Mouse (Mus musculus) stomach, embryonic 16.5 days (tissue): ENCODE results near the gene Ano1. TPM values are rescaled to one million over a fixed set of nuclear protein-coding genes. Genes with fewer than 3 reads are reported as not detected.

Source experiments
- ATAC-seq: fragments of 200-750 bp; cut with Nextera tagmentation; 2 replicates; pipeline ENCODE4 v1.8.0; 2017; ENCODE audit warnings: moderate number of reproducible peaks, moderate TSS enrichment; ENCODE audit not compliant: insufficient read depth, low FRiP score
- H3K27ac ChIP-seq: fragments of 300-500 bp; sonication (generic); 2 replicates; pipeline ENCODE4 v1.5.1; 2014; ENCODE audit warnings: low read length
- H3K27me3 ChIP-seq: fragments of 300-500 bp; sonication (generic); 2 replicates; pipeline ENCODE4 v1.6.1; 2014; ENCODE audit warnings: low read length, control low read depth, mixed read lengths; ENCODE audit not compliant: control insufficient read depth, insufficient read depth
- H3K36me3 ChIP-seq: fragments of 300-500 bp; sonication (generic); 2 replicates; pipeline ENCODE4 v1.6.1; 2014; ENCODE audit warnings: low read length; ENCODE audit not compliant: control insufficient read depth, insufficient read depth
- H3K4me1 ChIP-seq: fragments of 300-500 bp; sonication (generic); 2 replicates; pipeline ENCODE4 v1.6.1; 2014; ENCODE audit warnings: low read length, control low read depth, mixed read lengths; ENCODE audit not compliant: control insufficient read depth, insufficient read depth
- H3K4me2 ChIP-seq: fragments of 300-500 bp; sonication (generic); 2 replicates; pipeline ENCODE4 v1.6.1; 2014; ENCODE audit warnings: low read depth, low read length, mixed read lengths
- H3K4me3 ChIP-seq: fragments of 300-500 bp; sonication (generic); replicated peaks from 2 replicates; pipeline ENCODE4 v1.5.1; 2014; ENCODE audit warnings: mild to moderate bottlenecking, low read length
- H3K9ac ChIP-seq: fragments of 300-500 bp; sonication (generic); 2 replicates; pipeline ENCODE4 v1.6.1; 2014; ENCODE audit warnings: low read length
- H3K9me3 ChIP-seq: fragments of 300-500 bp; sonication (generic); replicated peaks from 2 replicates; pipeline ENCODE4 v1.6.1; 2016; ENCODE audit warnings: low read length, control low read depth; ENCODE audit not compliant: control insufficient read depth
- WGBS: fragments of 180-500 bp; shearing (Covaris S2); extraction: QIAGEN DNeasy Blood & Tissue Kit; methylation state at CpG from one replicate; pipeline ENCODE4 v1.1.7; 2014; 5-methylcytosine and 5-hydroxymethylcytosine counted together
- polyA plus RNA-seq: library from polyadenylated mRNA; unstranded; fragments of >200 nt; fragmentation: Nextera tagmentation; extraction: Ambion mirVana; gene quantifications from 2 replicates; pipeline ENCODE4 v1.2.1, GENCODE M21; 2015

Gene Ano1
- polyA plus RNA-seq, 1 experiment from 2014 or later = 60.9 TPM

DNA sequence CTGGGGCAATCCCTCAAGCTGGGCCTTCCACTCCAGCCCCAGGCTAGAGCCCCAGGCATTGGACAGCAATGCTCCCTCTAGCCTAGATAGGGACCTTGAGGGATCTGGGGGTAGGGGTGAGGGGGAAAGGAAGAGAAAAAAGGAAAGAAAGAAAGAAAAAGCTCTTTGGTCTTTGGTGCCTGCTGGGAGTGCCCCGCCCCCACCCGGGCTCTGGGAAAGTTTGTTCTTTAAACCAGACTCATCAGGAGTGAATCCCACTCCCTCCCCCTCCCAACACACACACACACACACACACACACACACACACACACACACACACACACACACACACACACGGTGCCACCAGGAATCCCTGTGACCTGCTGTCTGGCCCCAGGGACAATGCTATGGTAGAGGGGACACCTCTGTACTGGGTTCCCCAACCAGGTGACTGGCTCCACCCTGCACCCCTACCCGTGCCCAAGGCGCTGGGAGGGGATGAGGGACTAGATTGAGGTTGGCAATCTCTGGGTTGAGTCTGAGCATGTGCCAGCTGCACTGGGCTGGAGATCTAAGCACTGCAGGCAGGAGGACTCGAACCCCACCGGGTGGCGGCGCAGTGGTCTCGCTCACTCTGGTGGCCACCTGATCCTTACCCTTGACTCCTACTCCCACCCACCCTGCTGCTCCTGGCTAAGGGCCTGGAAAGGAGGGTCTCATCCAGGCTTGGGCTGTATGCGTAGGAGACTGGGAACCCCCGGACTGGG is 74.3 kb downstream of the Ano1 start:
- Histone ChIP-seq H3K9me3 (no peaks in the 10 kb centered on the region), H3K9ac (peak overlapping the region; percentile 64; the same call in 1 of the 2 replicates), H3K27me3 (peaks cover 4% of the 10 kb centered on the region), H3K36me3 (no peaks in the 10 kb centered on the region), H3K4me3 (peak overlapping the region; percentile 53), H3K27ac (no peak overlapping the region), H3K4me2 (peak overlapping the region; percentile 93), H3K4me1 (peaks cover 23% of the 10 kb centered on the region)
- 59% methylated on average over 12 of the region's 12 CpGs for WGBS
- peak; percentile 22; the same call in 1 of the 2 replicates for ATAC-seq

DNA sequence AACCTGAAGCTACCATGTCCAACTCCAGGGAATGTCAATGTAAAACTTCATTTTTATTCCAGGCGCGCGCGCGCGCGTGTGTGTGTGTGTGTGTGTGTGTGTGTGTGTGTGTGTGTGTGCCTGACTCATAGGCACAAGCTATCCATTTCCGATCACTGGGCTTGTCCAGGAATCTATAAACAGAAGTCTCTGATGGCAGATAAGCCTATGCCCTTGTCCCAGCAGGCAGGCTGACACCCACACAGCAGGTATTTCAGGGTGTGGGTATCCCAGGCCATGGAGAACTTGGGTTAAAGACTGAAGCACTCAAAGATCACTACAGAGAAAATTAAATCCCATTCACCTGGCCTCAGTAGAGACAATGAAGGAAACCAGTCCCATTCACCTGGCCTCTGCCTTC is 76.1 kb downstream of the Ano1 start:
- no peaks in the 10 kb centered on the region for H3K36me3 ChIP-seq
- H3K9ac ChIP-seq = no peak overlapping the region
- peaks cover 4% of the 10 kb centered on the region; the same call in 1 of the 2 replicates for H3K27me3 ChIP-seq
- H3K9me3 ChIP-seq = no peaks in the 10 kb centered on the region
- no peak overlapping the region for H3K4me3 ChIP-seq
- WGBS = 93% methylated on average over 8 of the region's 8 CpGs
- no peak overlapping the region for H3K27ac ChIP-seq
- peaks cover 23% of the 10 kb centered on the region for H3K4me1 ChIP-seq
- no peak overlapping the region for H3K4me2 ChIP-seq
- ATAC-seq = no peak

DNA sequence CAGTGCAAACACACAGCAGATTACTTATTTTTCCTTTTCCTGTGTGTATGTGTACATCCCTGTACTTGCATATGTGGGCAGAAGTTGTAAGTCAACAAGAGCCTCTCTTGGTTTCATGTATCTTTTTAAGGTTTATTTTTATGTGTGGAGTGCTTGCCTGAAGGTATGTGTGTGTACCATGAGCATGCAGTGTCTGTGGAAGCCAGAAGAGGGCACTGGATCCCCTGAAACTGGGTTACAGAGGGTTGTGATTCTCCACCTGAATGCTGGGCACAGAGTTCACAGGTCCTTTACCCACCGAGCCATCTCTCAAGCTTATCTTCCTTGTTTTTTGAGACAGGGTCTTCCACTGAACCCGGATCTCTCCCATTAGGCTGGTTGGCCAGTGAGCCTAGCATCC is 81.9 kb downstream of the Ano1 start:
- no peak for ATAC-seq
- H3K9ac ChIP-seq = no peak overlapping the region
- H3K4me3 ChIP-seq = no peak overlapping the region
- no peak overlapping the region for H3K27ac ChIP-seq
- no peaks in the 10 kb centered on the region for H3K27me3 ChIP-seq
- H3K4me1 ChIP-seq = peaks cover 8% of the 10 kb centered on the region; the same call in 1 of the 2 replicates
- H3K4me2 ChIP-seq = no peak overlapping the region
- 98% methylated on average over 2 of the region's 2 CpGs for WGBS
- no peaks in the 10 kb centered on the region for H3K36me3 ChIP-seq
- no peaks in the 10 kb centered on the region for H3K9me3 ChIP-seq

GRCm38 (mm10) chr7:144668603-144669278 is 83.0 kb downstream of the Ano1 start:
- Histone ChIP-seq H3K4me2 (no peak overlapping the region), H3K4me1 (peaks cover 14% of the 10 kb centered on the region; the same call in 1 of the 2 replicates), H3K36me3 (no peaks in the 10 kb centered on the region), H3K9ac (no peak overlapping the region), H3K27me3 (no peaks in the 10 kb centered on the region), H3K9me3 (no peaks in the 10 kb centered on the region), H3K27ac (no peak overlapping the region), H3K4me3 (no peak overlapping the region)
- 27% methylated on average over 7 of the region's 7 CpGs for WGBS
- no peak for ATAC-seq

DNA sequence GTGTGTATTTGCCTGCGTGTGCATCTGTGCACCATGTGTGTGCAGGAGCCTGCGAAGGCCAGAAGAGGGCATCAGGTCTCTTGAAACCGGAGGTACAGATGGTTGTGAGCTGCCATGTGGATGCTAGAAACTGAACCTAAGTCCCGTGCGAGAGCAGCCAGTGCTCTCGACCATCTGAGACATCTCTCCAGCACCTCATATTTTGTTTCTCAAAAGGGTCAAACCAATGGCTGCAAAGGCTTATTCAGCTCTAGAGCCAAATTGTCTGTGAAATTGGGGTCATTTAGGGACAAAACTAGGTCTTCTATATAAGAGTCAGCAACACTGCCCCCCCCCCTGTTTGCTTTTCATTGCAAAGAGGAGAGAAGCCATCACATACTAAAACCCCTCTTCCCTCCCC is 84.7 kb downstream of the Ano1 start:
- Histone ChIP-seq H3K9ac (no peak overlapping the region), H3K4me1 (peaks cover 19% of the 10 kb centered on the region; the same call in 1 of the 2 replicates), H3K4me2 (no peak overlapping the region), H3K27me3 (no peaks in the 10 kb centered on the region), H3K27ac (no peak overlapping the region), H3K4me3 (no peak overlapping the region), H3K9me3 (no peaks in the 10 kb centered on the region), H3K36me3 (no peaks in the 10 kb centered on the region)
- ATAC-seq = no peak
- 93% methylated on average over 6 of the region's 6 CpGs for WGBS

DNA sequence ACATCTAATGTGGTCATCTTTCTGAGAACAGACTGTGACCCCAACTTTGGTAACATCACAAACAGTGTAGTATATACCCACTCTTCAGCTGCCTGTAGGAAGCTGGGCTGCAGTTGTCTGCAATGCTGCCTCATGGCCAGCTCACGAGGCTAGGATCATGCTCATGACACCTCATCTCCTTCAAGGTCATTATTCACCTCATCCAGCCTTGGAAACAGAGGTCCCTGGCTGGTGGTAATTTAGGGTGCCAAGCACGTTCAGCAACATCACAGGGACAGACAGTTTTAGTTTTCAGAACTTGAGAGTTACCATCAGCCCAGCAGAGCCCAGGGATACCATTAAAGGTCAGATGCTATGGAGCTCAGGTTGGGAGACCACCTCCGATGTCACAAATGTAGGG is 86.2 kb downstream of the Ano1 start:
- WGBS = 77% methylated on average over 3 of the region's 3 CpGs
- Histone ChIP-seq H3K36me3 (no peaks in the 10 kb centered on the region), H3K4me3 (no peak overlapping the region), H3K9me3 (no peaks in the 10 kb centered on the region), H3K4me1 (peaks cover 19% of the 10 kb centered on the region; the same call in 1 of the 2 replicates), H3K27me3 (no peaks in the 10 kb centered on the region), H3K9ac (no peak overlapping the region), H3K4me2 (no peak overlapping the region), H3K27ac (no peak overlapping the region)
- no peak for ATAC-seq

GRCm38 (mm10) chr7:144663566-144663965 is 88.2 kb downstream of the Ano1 start:
- peak; percentile 45; the same call in 1 of the 2 replicates for ATAC-seq
- no peak overlapping the region for H3K4me3 ChIP-seq
- no peak overlapping the region for H3K9ac ChIP-seq
- H3K27ac ChIP-seq = no peak overlapping the region
- H3K4me1 ChIP-seq = peaks cover 10% of the 10 kb centered on the region; the same call in 1 of the 2 replicates
- 35% methylated on average over 6 of the region's 6 CpGs for WGBS
- H3K27me3 ChIP-seq = no peaks in the 10 kb centered on the region
- no peak overlapping the region for H3K4me2 ChIP-seq
- H3K36me3 ChIP-seq = no peaks in the 10 kb centered on the region
- H3K9me3 ChIP-seq = no peaks in the 10 kb centered on the region

- H3K4me1 ChIP-seq = peaks cover 26% of the 10 kb centered on the region
- no peak for ATAC-seq
- no peak overlapping the region for H3K4me3 ChIP-seq
- no peak overlapping the region for H3K4me2 ChIP-seq
- H3K9me3 ChIP-seq = no peaks in the 10 kb centered on the region
- H3K9ac ChIP-seq = no peak overlapping the region
- H3K36me3 ChIP-seq = peaks cover 10% of the 10 kb centered on the region; the same call in 1 of the 2 replicates
- 62% methylated on average over 9 of the region's 9 CpGs for WGBS
- H3K27ac ChIP-seq = peak overlapping the region; percentile 20; the same call in 1 of the 2 replicates
- H3K27me3 ChIP-seq = no peaks in the 10 kb centered on the region
Measured at GRCm38 (mm10) chr7:144656261-144656967, 95.4 kb downstream of the Ano1 start.
